Mouse (Mus musculus) cerebellum, adult 9-11 months (tissue): ENCODE data around the gene Usp4.
A peak's percentile ranks its signal among the peaks of the same experiment; 100 is the strongest.
"Not testable (repeated sequence)": the region's sequence is repeated elsewhere in the genome, so short reads cannot be mapped to it uniquely, and the experiment has no call there.

Experiments used
- DNase-seq: peaks from one replicate; pipeline ENCODE4 v3.0.0; 2022

Gene Usp4

DNA sequence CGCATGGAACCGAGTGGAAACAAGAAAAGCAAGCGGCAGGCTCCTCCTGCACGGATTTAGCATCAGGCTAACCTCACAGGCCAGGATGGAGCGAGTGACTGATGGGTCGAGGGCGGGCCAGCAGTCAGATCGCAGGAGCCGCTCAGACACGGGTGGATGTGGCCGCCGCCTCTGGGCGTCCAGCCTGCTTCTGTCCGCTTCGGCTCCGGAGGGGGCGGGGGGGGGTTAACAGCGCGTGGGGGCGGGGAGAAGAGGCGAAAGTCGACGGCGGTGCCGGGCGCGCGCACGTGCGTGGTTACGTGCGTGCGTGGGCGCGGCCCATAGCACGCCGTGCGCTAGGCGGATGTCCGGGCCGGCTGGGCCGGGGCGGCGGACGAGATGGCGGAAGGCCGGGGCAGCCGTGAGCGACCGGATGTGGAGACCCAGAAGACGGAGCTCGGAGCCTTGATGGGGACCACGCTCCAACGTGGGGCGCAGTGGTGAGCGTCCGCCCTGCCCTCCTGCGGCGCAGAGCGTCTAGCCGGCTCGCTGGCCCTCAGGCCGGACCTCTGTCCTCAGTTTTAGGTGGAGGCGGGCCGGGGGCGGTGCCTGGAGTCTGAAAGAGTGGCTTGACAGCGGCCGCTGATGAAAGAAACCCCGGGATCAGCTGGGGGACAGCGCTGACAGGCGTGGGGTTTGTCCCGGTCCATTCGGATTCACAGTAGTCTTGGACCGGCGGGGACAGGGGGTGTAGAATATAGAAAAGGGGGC is at the start of gene Usp4:
Gene Usp4 (plus strand): TSS at position 314 of the 750 bp plus-strand sequence.
- peak; percentile 89 for DNase-seq

DNA sequence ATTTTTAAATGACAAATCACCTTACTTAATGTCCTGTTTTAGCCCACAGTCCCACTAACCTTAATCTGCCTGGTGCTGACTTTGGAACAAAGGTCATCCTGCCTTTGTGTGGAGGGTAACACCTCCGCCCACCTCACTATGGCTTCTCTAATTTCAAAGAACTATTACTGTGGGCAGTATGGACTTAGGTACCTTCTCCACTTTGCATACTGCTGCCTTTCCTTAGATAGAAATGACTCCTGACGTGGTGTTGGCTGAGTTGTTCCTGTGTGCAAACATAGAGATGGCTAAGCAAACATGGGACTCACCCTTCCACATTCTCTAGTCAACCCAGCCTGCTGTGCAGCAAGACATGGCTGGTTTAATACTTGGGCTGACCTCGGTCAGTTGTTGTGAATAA is 45.8 kb upstream of the Usp4 start:
- no peak for DNase-seq

DNA sequence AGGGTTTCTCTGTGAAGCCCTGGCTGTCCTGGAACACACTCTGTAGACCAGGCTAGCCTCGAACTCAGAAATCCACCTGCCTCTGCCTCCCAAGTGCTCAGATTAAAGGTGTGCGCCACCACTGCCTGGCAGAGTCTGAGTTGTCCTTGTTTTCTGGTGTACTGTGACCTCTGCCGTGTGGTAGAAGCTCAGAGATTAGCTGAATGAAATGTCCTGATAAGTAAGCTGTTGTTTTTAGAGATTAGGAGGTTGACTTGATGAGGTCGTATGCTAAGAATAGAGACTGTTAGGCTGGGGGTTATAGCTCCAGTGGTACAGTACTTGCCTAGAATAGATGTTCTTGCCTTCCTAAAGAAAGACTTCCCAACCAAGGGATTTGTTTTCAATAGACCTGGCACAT is 42.9 kb upstream of the Usp4 start:
- DNase-seq = no peak

DNA sequence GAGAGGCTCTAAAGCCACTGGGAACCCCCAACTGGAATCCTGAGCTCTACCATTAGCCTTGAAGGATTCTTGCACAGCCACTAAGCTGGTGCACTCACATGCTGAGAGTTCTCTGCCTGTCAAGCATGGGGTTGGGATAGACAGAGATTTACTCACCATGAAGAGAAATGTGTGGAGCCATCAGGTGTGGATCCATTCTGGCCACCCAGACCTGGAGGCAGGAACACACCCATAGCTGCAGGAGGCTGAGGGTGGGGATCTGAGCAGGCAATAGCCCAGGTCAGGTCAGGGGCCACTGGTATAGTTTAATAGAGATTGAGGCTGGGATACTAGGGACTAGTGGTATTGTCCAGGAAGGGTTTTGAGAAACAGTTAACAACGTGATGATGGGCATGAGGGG is 42.5 kb upstream of the Usp4 start:
- no peak for DNase-seq

DNA sequence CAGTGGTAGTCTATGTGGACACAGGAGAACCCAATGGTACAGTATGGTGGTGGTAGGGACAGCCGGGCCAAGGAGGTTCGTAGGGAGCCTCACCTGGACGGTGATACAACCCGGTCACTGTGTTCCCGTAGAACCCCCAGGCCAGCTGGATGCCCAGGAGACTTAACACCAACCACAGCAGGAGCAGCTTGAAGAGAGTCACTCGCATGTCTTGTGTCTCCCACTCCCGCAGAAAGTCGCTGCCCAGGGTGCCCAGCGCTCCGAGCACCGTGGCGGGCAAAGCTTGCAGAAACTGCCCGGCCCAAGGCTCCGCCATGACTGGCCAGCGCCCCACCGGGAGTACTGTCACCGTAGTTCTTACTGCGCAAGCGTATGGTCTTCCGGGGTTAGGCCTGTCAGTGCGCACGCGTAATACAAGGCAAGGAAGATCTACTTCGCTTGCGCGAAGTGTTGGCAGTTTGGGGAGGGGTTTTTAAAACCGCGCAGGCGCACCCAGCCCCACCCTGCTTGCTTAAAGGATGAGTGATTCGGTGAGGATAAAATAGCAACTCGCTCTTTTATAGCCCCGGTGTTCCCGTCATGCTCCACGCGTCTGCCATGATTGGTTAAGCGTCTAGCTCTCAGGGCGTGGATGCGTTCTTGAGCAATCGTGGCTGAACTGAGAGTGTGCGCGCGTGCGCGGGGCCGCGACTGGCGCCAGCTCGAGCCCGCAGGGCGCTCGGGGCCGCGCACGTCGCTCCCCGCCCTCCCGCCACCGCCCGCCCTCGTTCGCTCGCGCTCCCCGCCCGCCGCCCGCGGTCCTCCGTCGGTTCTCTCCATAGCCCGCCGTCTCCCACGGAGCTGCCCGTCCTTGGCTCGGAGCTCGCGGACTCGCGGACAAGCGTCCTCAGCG is 41.8 kb upstream of the Usp4 start, which contains the start of the genes Rhoa and Tcta:
Gene Rhoa (plus strand): TSS at position 501 of the 892 bp plus-strand sequence.
Gene Tcta (minus strand): TSS at position 532 of the 892 bp plus-strand sequence.
- peak; percentile 100 for DNase-seq

DNA sequence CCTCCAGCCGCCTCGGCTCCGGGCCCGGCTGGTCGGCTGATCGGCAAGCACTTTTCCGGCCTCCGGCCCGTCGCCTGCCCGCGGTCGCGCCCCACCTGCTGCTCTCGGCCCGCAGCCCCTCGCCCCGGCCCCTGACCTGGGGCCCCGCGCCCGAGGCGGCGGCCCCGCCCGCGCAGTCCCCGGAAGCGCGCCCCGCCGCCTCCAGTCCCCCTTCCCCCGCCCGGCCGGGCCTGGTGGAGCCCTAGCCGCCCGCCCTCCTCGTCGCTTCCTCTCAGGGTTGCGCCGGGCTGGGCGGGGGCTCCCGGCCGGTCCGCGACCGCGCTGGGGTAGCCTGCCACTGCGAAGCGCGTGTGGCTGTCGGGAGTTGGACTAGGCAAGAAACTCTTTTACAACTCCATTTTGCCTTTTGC is 41.1 kb upstream of the Usp4 start:
- DNase-seq = no peak

DNA sequence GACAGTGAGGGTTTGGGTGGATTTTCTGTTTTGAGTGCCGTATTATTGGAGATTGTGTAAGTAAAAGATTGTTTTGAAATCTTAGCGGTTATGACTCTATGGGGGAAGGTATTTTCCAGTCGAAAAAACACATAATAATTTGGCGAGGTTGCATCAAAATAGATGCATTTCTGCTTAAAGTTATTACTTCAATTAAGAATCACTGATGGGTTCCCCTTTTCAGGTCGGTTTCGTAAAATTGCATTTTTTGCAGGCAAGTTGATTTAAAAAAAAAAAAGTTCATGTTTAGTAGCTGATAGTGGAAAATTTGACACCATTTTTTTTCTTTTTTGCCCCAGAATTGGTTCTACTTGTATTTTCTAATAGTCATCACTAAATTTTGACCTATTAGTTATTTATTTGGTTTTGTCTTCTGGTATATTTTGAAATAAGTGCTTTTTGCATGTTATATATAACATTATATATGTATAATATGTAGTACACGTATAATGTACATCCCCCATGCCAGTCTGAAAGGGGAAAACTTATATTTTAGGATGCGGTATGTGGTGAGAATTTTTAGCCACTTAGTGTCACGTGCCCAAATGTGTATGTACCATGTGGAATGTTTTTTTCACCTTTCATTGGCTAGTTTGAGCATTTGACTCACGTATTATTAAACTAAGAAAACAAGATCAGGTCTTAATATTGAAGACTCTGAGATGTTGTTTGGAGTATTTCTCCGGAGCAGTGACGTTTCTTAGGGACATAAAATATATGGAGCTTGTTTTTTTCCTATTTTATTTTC is 40.4 kb upstream of the Usp4 start:
- DNase-seq = no peak

DNA sequence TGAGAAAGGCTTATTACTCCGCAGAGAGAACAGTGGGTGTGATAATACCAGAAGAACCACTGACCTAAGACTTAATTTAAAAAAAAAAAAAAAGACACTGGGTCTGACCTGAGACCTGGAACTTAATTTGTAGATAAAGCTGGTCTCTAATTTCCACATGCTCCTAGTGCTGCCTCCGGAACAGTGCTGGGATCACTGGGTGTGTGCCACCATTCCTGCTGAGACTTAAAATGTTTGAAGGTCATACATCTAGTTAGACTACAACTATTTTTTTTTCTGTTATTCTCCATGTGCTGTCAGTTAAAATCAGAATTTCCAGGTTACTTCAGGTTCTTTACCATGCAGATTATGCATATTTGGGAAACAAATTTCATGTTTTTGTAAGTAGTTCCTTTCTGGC is 39.5 kb upstream of the Usp4 start:
- DNase-seq = no peak

DNA sequence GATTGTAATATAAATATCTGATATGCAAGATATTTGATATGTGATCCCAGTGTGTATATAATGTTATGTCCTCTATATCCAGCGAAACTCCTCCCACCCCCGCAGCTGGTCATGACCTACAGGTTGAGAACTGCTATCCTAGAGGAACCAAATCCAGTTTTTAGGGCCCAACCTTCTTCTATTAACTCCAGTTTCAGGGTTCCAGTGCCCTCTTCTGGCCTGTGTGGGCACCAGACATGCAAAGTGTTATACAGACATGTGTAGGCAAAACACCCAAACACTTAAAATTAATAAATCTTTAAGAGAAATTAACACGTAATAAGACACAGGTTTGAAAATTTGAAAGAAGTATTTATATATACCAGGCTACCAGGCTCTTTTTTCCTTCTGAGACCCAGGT is 30.1 kb upstream of the Usp4 start:
- no peak for DNase-seq

DNA sequence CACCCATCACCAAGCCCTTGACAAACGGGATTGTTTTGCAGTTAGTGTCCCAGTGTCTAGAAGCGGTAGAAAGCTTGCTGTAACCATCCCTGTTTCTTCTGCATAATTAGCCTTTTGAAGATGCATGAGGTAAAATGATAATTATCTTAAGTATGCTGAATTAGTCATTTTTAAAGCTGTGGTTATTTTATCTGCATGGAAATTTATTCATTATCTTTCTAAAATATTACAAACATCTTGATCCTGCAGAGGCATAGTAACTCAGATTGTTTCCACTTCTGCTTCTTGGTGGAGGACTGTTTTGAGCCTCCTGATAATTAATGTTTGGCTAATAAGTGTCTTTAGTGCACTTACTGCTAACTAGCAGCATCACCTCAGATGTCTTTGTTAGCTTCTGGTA is 29.2 kb upstream of the Usp4 start:
- DNase-seq = no peak

DNA sequence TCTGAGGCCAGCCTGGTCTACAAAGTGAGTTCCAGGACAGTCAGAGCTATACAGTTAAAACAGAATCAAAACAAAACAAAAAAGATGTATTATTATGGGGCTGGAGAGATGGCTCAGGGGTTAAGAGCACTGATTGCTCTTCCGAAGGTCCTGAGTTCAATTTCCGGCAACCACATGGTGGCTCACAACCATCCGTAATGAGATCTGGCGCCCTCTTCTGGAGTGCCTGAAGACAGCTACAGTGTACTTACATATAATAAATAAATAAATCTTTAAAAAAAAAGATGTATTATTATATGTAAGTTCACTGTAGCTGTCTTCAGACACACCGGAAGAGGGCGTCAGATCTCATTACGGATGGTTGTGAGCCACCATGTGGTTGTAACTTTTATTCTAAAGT is 25.6 kb upstream of the Usp4 start:
- not testable (repeated sequence) for DNase-seq

DNA sequence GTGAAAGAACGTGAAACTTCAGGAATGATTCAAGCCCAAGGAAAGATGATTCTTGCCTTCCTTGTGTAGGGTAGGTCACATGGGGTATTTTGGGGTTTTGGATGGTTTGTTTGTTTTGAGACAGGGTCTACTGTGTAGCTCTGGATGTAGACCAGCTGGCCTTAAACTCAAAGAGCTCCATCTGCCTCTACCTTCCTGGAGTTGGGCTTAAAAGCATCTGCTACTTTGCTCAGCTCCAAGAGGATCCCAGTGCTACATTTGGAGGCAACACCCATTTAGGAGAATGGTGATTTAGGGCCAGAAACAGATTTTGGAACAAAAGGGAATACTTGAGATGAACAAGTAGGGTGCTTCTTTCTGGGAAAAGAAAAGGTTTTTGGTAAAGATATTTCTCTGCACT is 22.9 kb upstream of the Usp4 start:
- DNase-seq = peak; percentile 54

DNA sequence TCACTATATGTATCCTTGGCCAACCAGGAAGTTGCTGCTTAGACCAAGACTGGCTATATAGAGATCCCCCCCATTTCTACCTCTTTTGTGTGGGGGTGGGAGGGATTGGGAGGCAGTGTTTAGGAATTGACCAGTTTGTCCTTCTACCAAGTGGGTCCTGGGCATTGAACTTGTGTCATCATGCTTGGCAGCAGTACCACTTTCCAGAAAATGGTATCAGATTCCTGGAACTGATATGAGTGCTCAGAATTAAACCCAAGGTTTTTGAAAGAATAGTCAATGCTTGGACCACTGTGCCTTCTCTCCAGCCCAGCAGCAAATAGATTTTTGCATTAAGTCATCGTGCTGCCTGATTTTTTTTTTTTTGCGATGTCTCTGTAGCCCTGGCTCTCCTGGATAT is 21.8 kb upstream of the Usp4 start:
- no peak for DNase-seq

DNA sequence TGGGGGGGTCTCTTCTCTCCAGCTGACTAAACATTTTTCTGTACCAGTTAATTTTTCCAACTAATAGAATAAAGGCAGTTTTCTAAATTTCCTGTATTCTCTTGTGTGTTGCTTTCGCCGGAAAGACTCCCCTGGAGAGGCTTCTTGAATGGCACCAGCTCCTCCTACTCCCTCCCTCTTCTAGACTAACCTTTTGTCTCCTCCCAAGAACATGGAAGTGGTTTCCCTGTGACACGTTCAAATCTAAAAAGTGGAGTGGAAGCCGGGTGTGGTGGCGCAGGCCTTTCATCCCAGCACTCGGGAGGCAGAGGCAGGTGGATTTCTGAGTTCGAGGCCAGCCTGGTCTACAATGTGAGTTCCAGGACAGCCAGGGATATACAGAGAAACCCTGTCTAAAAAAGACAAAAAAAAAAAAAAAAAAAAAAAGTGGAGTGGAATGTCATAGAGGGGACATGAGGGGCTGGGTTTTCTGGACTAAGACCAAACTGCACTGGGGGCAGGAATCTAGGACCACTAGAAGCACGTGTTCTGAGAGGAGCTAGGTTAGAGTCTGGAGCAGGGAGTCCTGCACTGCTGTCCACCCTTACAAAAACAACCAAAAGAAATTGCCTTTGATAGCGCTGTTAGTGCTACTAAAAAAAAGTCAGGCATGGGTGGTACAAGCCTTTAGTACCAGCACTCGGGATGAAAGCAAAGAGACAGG is 9.7 kb upstream of the Usp4 start:
- no peak for DNase-seq

DNA sequence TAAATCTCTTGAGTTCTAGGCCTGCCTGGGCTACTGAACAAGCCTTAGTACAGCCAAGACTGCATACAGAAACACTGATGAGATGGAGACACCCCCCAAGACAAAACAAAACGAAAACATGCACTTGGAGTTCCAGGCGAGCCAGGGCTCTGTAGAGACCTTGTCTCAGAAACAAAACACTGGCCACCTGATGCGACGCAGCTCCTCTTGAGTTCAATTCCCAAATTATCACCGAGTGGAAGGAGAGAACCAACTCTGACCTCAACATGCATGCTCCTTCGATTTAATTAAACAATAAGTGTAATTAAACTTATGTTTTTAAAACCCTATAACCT is 9.1 kb upstream of the Usp4 start:
- DNase-seq = no peak

DNA sequence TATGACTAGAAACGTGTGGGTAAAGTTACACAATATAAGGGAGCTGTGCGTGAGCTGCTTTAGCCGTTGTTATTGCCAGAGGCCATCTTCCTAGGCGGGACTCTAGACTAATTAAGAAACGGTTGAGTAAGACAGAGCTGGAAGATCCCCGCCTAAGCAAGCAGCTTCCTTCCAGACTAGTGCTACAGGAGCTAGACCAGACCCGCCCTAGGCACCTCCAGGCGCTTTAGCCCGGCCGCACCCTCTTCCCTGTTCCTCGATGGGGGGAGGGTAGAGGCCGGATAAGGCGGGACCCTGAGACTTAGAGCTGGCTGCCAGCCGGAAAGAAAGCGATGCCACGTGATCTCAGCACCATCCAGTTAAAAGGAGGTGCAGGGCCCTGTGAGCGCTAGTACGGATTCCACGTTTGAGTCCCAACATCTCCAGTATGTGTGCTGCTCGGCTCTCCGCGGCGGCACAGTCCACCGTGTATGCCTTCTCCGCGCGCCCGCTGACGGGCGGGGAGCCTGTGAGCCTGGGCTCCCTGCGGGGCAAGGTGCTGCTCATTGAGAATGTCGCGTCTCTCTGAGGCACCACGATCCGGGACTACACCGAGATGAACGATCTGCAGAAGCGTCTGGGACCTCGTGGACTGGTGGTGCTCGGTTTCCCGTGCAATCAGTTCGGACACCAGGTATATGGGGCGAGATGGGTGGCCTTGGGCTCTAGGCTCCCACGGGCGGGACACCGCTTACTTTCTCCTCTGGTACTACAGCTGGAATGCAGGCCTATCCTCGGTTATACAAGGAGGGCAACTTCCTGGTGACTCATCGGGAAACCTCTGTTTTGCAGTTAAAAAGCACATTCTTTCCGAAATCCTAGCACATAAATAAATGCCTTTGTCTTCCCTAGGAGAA is 8.5 kb upstream of the Usp4 start, which contains the start of gene Gpx1:
Gene Gpx1 (plus strand): TSS at position 18 of the 896 bp plus-strand sequence.
- DNase-seq = peak; percentile 87

DNA sequence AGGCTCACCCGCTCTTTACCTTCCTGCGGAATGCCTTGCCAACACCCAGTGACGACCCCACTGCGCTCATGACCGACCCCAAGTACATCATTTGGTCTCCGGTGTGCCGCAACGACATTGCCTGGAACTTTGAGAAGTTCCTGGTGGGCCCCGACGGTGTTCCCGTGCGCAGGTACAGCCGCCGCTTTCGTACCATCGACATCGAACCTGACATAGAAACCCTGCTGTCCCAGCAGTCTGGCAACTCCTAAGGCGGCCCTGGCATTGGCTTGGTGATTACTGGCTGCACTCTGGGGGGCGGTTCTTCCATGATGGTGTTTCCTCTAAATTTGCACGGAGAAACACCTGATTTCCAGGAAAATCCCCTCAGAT is 7.8 kb upstream of the Usp4 start:
- peak; percentile 49 for DNase-seq

DNA sequence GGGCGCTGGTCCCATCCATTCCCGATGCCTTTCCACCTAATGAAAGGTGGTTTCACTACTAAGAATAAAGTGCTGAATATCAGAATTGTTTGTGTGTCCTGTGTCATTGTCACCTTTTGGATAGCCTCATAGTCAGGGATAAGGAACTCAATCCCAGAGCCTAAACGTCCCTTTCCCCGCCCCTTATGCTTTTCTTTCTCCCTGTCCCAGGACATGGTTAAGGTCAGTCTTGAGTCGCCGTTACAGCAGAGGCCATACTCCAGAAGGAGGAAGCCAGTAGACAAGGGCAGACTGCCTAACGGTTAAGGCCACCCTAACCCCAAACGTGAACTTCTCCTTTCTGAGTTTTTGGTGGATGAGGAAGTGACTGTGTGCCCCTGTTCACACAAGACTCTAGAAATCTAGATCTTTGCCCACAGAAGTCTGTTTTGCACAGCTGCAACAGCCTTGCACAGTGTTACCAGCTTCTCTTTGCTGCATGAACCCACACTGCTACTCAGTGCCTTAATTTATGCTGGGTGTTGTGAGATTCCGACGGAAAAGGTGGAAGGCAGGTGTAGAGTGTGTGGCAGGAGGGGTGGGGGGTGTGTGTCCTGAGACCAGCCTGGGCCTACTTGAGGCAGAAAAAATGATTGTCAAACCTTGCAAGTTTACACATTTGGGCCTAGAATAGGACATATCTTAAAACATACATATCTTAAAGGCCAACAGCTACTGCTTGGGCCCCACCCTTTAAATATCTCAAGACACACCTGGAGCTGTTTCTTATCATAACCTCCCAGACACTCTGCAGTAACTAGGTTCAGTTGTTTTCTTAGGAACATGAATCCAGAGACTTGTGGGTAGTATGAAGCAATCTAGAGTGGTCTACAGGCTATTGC is 7.2 kb upstream of the Usp4 start:
- DNase-seq = no peak

DNA sequence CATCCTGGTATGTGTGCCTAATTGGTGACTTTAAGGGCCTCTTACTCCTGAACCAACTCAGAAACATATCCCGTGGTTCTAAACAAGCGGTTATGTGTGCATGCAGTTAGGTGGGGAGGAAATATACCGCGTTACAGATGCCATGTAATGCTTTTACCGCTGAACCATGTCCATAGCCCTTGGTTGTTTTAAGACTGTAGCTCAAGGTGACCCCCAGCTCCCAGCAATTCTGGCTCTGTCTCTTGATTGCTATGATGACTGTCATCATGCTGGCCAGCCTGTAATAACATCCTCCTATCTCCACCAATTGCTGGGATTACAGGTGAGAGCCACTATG is 6.5 kb upstream of the Usp4 start:
- no peak for DNase-seq

DNA sequence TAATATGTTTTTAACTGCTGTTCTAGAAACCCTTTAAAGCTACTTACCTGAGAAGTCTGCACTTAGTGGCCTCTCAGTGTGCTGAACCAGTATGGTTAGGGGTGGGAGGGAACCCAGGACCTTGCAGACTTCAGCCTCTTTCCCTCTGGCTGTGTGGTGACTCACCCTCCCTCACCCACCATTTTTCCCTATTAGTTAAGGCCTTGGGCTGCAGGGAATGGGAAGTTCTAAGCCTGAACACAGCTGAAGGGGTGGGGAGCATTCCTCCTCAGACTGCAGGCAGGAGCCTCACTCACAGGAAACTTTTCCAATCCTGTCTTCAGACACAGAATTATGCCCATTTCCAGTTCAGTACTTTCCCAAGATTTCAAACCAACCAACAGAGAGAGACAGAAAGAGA is 5.9 kb upstream of the Usp4 start:
- no peak for DNase-seq
